Mouse (Mus musculus) liver, adult 2 months (tissue): Measurements from ENCODE around the gene Plek. TPM values are rescaled to one million over a fixed set of nuclear protein-coding genes. Genes with fewer than 3 reads are reported as not detected.

Experiments used
- DNase-seq: peaks from one replicate; pipeline ENCODE4 v3.0.0-alpha.2; 2011; ENCODE audit warnings: low read depth, low spot score; ENCODE audit errors: extremely low read depth
- H3K27ac ChIP-seq: fragments of 200-500 bp; replicated peaks from 2 replicates; pipeline ENCODE4 v1.5.1; 2012; ENCODE audit warnings: low read depth, mild to moderate bottlenecking, control low read depth, inconsistent platforms, low read length; ENCODE audit not compliant: insufficient read depth
- H3K27me3 ChIP-seq: fragments of 200-500 bp; 2 replicates; pipeline ENCODE4 v1.6.1; 2012; ENCODE audit warnings: mild to moderate bottlenecking, moderate library complexity, low read length, inconsistent platforms; ENCODE audit not compliant: control insufficient read depth, insufficient read depth
- H3K36me3 ChIP-seq: fragments of 200-500 bp; 2 replicates; pipeline ENCODE4 v1.6.1; 2012; ENCODE audit warnings: low read length, inconsistent platforms; ENCODE audit not compliant: control insufficient read depth, insufficient read depth
- H3K4me1 ChIP-seq: fragments of 200-500 bp; 2 replicates; pipeline ENCODE4 v1.6.1; 2011; ENCODE audit warnings: low read length; ENCODE audit not compliant: control insufficient read depth, insufficient read depth
- H3K4me3 ChIP-seq: fragments of 200-500 bp; 2 replicates; pipeline ENCODE4 v1.5.1; 2011; ENCODE audit warnings: low read depth, mild to moderate bottlenecking, control low read depth, low read length, moderate library complexity; ENCODE audit not compliant: insufficient read depth
- H3K79me2 ChIP-seq: fragments of 200-500 bp; 2 replicates; pipeline ENCODE4 v1.6.1; 2012; ENCODE audit warnings: inconsistent platforms, mild to moderate bottlenecking, low read length, moderate library complexity; ENCODE audit not compliant: control insufficient read depth, insufficient read depth
- H3K9ac ChIP-seq: fragments of 200-500 bp; 2 replicates; pipeline ENCODE4 v1.6.1; 2012; ENCODE audit warnings: low read depth, mild to moderate bottlenecking, control low read depth, inconsistent platforms, low read length
- CTCF ChIP-seq: fragments of 200-500 bp; IDR thresholded peaks from 2 replicates; pipeline ENCODE4 v1.5.1; 2011; ENCODE audit warnings: low read depth, low read length, control low read depth
- POLR2A ChIP-seq: fragments of 200-500 bp; IDR thresholded peaks from 2 replicates; pipeline ENCODE4 v1.6.1; 2011; ENCODE audit warnings: low read length, control low read depth; ENCODE audit not compliant: insufficient read depth; ENCODE audit errors: extremely low read depth
- WGBS: fragments of 180-500 bp; shearing (Covaris S2); methylation state at CpG from one replicate; pipeline ENCODE4 v1.1.7; 2018; 5-methylcytosine and 5-hydroxymethylcytosine counted together
- polyA plus RNA-seq: library from polyadenylated mRNA; depleted of rRNA; stranded (reverse); fragments of >200 nt; gene quantifications from 2 replicates; pipeline ENCODE4 v1.2.3, GENCODE M21; 2012
- total RNA-seq: library from RNA; depleted of rRNA; stranded (reverse); fragments of >200 nt; gene quantifications from 2 replicates; pipeline ENCODE4 v1.2.3, GENCODE M21; 2014

Plek gene
- total and polyA plus RNA-seq, 2 experiments = 0.29 to 2.0 TPM

GRCm38 (mm10) chr11:16996818-16997217 is 55.4 kb downstream of the Plek start:
- H3K4me1 ChIP-seq = no peaks in the 10 kb centered on the region

GRCm38 (mm10) chr11:16992880-16993279 is 59.3 kb downstream of the Plek start:
- WGBS = 76% methylated on average over 6 of the region's 6 CpGs
- H3K27me3 ChIP-seq = no peaks in the 10 kb centered on the region
- no peak overlapping the region for H3K27ac ChIP-seq
- H3K9ac ChIP-seq = no peak overlapping the region
- no peak for TF ChIP-seq POLR2A
- TF ChIP-seq CTCF = no peak
- H3K4me1 ChIP-seq = no peaks in the 10 kb centered on the region
- no peaks in the 10 kb centered on the region for H3K79me2 ChIP-seq
- no peaks in the 10 kb centered on the region for H3K36me3 ChIP-seq
- DNase-seq = no peak
- no peak overlapping the region for H3K4me3 ChIP-seq

More at GRCm38 (mm10) chr11:16996818-16997217, 55.4 kb downstream of the Plek start:
- H3K36me3 ChIP-seq = no peaks in the 10 kb centered on the region
- H3K4me3 ChIP-seq = no peak overlapping the region
- H3K27ac ChIP-seq = no peak overlapping the region
- H3K9ac ChIP-seq = no peak overlapping the region
- H3K79me2 ChIP-seq = no peaks in the 10 kb centered on the region
- no peak for TF ChIP-seq POLR2A
- TF ChIP-seq CTCF = no peak
- DNase-seq = no peak
- no peaks in the 10 kb centered on the region for H3K27me3 ChIP-seq

GRCm38 (mm10) chr11:16989885-16990284 is 62.3 kb downstream of the Plek start:
- no peaks in the 10 kb centered on the region for H3K4me1 ChIP-seq
- H3K9ac ChIP-seq = no peak overlapping the region
- H3K27me3 ChIP-seq = no peaks in the 10 kb centered on the region
- H3K36me3 ChIP-seq = no peaks in the 10 kb centered on the region
- H3K79me2 ChIP-seq = no peaks in the 10 kb centered on the region
- no peak for DNase-seq
- H3K4me3 ChIP-seq = no peak overlapping the region
- TF ChIP-seq CTCF = no peak
- no peak for TF ChIP-seq POLR2A
- 86% methylated on average over 5 of the region's 5 CpGs for WGBS
- no peak overlapping the region for H3K27ac ChIP-seq

GRCm38 (mm10) chr11:16987745-16988328 is 64.3 kb downstream of the Plek start:
- no peaks in the 10 kb centered on the region for H3K27me3 ChIP-seq
- 60% methylated on average over 6 of the region's 6 CpGs for WGBS
- no peak overlapping the region for H3K27ac ChIP-seq
- no peaks in the 10 kb centered on the region for H3K4me1 ChIP-seq
- H3K36me3 ChIP-seq = no peaks in the 10 kb centered on the region
- H3K4me3 ChIP-seq = no peak overlapping the region
- TF ChIP-seq CTCF = no peak
- TF ChIP-seq POLR2A = no peak
- DNase-seq = no peak
- H3K9ac ChIP-seq = no peak overlapping the region
- H3K79me2 ChIP-seq = no peaks in the 10 kb centered on the region

GRCm38 (mm10) chr11:16986550-16987187 is 65.5 kb downstream of the Plek start:
- DNase-seq = no peak
- WGBS = 75% methylated on average over 7 of the region's 7 CpGs

GRCm38 (mm10) chr11:16978161-16978707 is 73.9 kb downstream of the Plek start:
- Histone ChIP-seq H3K79me2 (no peaks in the 10 kb centered on the region), H3K4me1 (no peaks in the 10 kb centered on the region), H3K4me3 (no peak overlapping the region), H3K27ac (no peak overlapping the region), H3K9ac (no peak overlapping the region), H3K27me3 (no peaks in the 10 kb centered on the region), H3K36me3 (no peaks in the 10 kb centered on the region)
- WGBS = 69% methylated on average over 5 of the region's 5 CpGs
- no peak for DNase-seq
- TF ChIP-seq POLR2A (no peak), CTCF (no peak)

More at GRCm38 (mm10) chr11:16986550-16987187, 65.5 kb downstream of the Plek start:
- H3K79me2 ChIP-seq = no peaks in the 10 kb centered on the region
- H3K27ac ChIP-seq = no peak overlapping the region
- no peaks in the 10 kb centered on the region for H3K36me3 ChIP-seq
- TF ChIP-seq POLR2A = no peak
- TF ChIP-seq CTCF = no peak
- H3K9ac ChIP-seq = no peak overlapping the region
- no peaks in the 10 kb centered on the region for H3K27me3 ChIP-seq
- H3K4me1 ChIP-seq = no peaks in the 10 kb centered on the region
- H3K4me3 ChIP-seq = no peak overlapping the region
